Mouse (Mus musculus): ENCODE data around the gene Dhx33.
A peak's percentile ranks its signal among the peaks of the same experiment; 100 is the strongest.

Dhx33 gene

GRCm38 (mm10) chr11:71004316-71004773, at the start of gene Dhx33:
Gene Dhx33, minus strand, starts transcription at chr11:71004437.
- DNase-seq, result peak; percentile 98

- DNase-seq, result peak; percentile 10
Observed at GRCm38 (mm10) chr11:71052554-71052953, 48.3 kb upstream of the Dhx33 start.

GRCm38 (mm10) chr11:71039526-71040298, 35.5 kb upstream of the Dhx33 start:
- DNase-seq, result no peak

GRCm38 (mm10) chr11:71033163-71033761, 29.0 kb upstream of the Dhx33 start, which contains the start of gene 6330403K07Rik:
Gene 6330403K07Rik, minus strand, starts transcription at chr11:71033513.
- peak; percentile 60 for DNase-seq

GRCm38 (mm10) chr11:71032491-71033162, 28.4 kb upstream of the Dhx33 start:
- DNase-seq, result peak; percentile 13

- DNase-seq, result no peak
Observed at GRCm38 (mm10) chr11:71032070-71032469, 27.8 kb upstream of the Dhx33 start.

- DNase-seq, result no peak
Observed at GRCm38 (mm10) chr11:71029403-71030118, 25.3 kb upstream of the Dhx33 start.

GRCm38 (mm10) chr11:71028280-71028679, 24.0 kb upstream of the Dhx33 start:
- DNase-seq, result no peak

GRCm38 (mm10) chr11:71019201-71020068, 15.2 kb upstream of the Dhx33 start, which contains the start of the genes Mis12 and Derl2:
Gene Mis12, plus strand, starts transcription at chr11:71019611.
Gene Derl2, minus strand, starts transcription at chr11:71019841.
- peak; percentile 98 for DNase-seq

- DNase-seq, result no peak
Observed at GRCm38 (mm10) chr11:71018416-71019200, 14.4 kb upstream of the Dhx33 start.

- DNase-seq, result no peak
Observed at GRCm38 (mm10) chr11:71017051-71017450, 12.8 kb upstream of the Dhx33 start.

- no peak for DNase-seq
Observed at GRCm38 (mm10) chr11:71012743-71013142, 8.5 kb upstream of the Dhx33 start.

- DNase-seq, result no peak
Observed at GRCm38 (mm10) chr11:71008321-71008720, 4.1 kb upstream of the Dhx33 start.

- DNase-seq, result no peak
Observed at GRCm38 (mm10) chr11:71007831-71008230, 3.6 kb upstream of the Dhx33 start.

GRCm38 (mm10) chr11:71007026-71007425, 2.8 kb upstream of the Dhx33 start:
- DNase-seq, result no peak

GRCm38 (mm10) chr11:71005046-71005445, 809 bp upstream of the Dhx33 start:
- DNase-seq, result no peak

- DNase-seq, result no peak
Observed at GRCm38 (mm10) chr11:71003611-71004315, 474 bp downstream of the Dhx33 start.

GRCm38 (mm10) chr11:71001167-71001566, 3.1 kb downstream of the Dhx33 start:
- DNase-seq, result no peak

- peak; percentile 98 for DNase-seq
Observed at GRCm38 (mm10) chr11:70982557-70983228, 21.5 kb downstream of the Dhx33 start, which contains the start of gene C1qbp. Gene C1qbp, minus strand, starts transcription at chr11:70983026.

- no peak for DNase-seq
Observed at GRCm38 (mm10) chr11:70982030-70982429, 22.2 kb downstream of the Dhx33 start.

Measured in kidney, postnatal 10 days (tissue).